Mouse (Mus musculus): ENCODE measurements around the gene Msrb1.

GRCm38 (mm10) chr17:24699473-24699872, 37.0 kb upstream of the Msrb1 start:
- TF ChIP-seq ZNF384 (IDR thresholded peaks at IDR 0.05; ENCODE audit: low read depth, low read length) = no peak
- TF ChIP-seq ZC3H11A (IDR thresholded peaks at IDR 0.05; ENCODE audit: borderline replicate concordance, low read depth, low read length) = no peak
- no peak for TF ChIP-seq MAFK (IDR thresholded peaks at IDR 0.05; ENCODE audit: insufficient read depth, low read depth, low read length)
